Mouse (Mus musculus): ENCODE results near the gene Trpv1.
A peak's percentile ranks its signal among the peaks of the same experiment; 100 is the strongest.

The Trpv1 gene

DNA sequence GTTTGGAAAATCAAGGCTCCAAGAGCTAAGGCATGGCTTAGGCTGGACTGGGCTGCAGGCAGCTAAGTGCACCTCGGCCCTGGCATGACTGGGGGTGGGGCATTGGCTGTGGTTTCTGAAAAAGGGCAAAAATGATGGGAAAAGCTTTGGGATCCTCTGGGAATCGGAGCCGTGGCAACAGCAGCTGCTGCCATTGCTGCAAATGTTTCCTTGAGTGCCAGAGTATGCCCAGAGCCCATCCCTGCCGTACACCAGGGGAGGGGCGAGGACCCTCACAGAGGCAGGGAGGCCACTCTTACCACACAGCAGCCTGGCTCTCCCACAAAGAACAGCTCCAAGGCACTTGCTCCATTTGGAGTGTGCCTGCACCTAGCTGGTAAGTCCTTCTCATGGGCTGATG, at the start of gene Trpv1:
TSS of gene Trpv1 (plus strand) at position 301 of the 400 bp plus-strand sequence.
- DNase-seq (ENCODE audit: low spot score) = no peak

DNA sequence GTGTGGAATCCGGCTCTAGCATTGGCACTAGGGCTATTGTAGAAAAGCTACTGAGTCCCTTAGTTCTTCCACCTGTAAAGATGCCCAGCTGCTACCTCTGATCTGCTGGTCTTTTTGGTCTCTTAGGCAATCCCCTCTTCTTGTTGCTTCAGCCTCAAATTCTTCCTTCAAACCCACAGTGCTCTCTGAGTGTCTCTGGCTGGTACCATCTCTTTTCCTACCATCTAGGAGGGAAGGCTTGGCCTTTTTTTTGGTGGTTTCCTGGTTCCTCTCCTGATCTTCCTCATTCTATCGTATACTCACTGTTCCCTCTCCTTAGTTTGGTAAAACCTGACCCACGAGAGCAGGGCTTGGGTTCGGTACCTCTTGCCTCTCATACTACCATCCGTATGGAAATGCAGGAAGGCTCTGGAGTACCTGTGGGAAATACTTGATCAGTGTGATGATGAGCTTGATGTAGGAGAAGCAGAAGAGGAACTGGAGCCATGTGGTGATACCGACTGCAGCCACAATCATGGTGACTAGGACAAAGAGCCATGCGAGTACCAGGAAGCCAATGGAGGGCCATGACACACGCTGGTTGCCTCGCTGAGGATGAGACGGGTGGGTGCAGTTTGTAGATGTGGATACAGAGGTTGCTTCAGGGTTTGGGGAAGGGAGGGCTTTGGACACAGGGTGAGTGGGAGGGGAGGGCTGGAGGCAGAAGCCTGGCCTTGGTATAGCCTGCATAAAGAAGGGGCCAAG, 48.0 kb upstream of the Trpv1 start:
- DNase-seq (ENCODE audit: low spot score) = no peak

DNA sequence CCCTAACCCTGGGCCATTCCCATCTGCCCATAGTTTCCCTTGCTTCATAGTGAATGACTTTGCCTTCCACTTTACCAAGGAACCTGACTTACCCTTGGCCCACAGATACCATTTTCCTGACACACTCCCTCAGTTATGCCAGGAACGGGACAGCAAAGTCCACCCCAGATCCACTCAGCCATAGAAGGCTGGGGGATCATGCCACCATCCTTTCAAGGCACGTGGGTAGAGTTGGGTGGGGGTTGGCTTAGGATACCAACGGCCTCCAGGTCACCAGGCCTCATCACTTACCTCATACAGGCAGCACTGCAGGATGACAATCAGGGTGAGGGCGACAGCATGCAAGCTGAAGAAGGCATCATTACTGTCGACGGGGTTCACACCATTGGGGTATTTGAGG, 46.9 kb upstream of the Trpv1 start:
- DNase-seq (ENCODE audit: low spot score) = no peak

DNA sequence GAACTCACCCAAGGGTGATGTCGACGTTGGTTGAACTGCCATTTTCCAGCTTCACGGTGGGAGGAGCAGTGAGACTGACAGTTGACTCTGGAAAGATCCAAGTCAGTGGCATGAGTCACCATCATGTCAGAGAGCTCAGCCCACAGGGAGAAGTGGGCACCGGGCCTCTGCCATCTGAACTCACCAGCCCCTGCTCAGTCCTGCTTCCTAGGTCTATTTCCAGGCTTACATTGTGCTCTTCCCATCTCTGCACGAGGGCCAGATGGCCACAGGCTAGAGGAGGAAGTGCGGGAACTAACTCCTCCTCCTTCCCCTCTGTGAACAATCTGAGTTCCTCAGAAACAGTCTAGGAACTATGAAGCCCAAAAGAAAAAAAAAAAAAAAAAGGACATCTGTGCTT, 41.0 kb upstream of the Trpv1 start:
- DNase-seq (ENCODE audit: low spot score) = no peak

DNA sequence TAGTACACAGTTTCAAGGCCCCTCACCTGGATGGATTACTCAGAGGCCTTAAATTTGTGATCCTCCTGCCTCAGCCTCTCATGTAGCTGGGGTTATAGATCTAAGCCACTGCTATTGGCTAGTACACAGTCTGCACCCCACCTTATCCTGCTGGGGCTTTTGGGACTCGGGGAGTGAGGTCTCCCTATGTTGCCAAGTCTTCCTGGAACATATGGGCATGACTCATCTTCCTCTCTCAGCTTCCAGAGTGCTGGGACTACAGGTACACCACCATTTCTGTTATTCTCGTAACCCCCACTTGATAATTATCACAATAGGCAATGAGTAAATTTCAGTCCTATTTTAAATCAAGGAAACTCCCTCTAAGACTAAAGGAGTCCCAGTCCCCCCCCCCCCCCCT, 39.6 kb upstream of the Trpv1 start:
- DNase-seq (ENCODE audit: low spot score) = no peak

DNA sequence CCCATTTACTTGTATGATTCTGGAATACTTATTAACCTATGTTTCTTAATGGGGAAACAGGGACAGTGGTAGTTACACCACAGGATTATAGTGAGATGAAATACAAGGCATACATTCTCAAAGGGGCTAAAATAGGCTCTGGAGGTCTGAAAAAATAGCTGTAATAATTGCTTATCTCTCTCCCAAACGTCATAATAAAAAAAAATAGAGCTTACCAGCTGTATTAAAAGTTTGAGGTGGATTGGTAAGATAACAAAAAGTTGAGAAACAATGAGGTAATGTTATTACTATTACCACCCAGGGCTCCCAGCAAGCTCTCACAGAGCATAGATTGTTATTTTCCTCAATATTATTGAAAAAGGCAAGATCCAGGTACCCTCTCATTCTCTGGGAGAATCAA, 35.9 kb upstream of the Trpv1 start:
- DNase-seq (ENCODE audit: low spot score) = no peak

DNA sequence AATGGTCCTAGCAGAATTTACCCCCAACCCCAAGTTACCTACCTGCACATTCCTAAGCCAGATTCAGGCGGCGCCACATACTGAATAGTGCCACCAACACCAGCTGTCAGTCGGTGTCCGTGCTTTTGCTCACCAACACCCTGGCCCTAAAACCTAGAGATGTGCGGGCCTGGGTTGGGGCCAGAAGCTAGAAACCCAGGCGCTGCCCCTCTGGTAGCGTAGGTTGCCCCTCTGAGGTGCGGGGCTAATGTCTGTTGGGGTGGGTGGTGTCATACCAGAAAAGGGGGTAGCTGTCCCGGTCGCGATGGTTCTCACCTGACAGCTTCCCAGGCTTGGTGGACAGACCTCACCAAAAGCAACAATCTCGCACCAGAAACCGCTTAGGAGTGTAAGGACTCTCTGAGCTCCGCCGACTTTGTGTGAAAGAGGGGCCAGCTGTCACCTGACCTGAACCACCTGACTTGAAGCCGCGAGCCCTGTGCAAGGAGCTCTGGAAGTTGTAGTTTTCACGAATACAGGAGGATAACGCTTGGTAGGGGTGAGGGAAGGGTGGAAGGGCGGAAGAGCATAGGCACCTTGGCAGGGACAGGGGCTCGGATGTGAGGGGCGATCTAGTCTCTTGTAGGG, 35.4 kb upstream of the Trpv1 start, which contains the start of gene Ctns:
TSS of gene Ctns (minus strand) at position 440 of the 627 bp plus-strand sequence.
- DNase-seq (ENCODE audit: low spot score) = no peak

DNA sequence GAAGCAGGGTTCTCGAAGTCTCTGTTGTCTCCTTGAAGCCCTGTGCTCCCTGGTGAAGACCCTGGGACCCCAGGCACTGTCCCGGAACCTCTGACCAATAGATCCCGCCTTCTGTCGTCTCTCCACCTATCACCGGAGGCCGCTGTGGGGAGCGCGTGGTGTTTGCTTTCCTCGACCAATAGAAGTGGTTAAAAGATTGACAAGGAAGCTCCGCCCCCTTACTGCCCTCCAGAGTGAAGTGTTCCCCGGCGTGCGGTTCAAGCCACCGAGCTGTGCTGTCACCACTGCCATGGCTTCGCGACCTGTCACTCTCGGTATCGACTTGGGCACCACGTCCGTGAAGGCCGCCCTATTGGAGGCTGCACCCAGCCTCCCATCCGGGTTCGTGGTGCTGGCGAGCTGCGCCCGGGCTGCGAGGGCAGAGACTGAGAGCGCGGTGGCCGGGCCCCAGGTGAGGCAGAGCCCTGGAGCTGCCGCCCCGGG, 34.8 kb upstream of the Trpv1 start, which contains the start of gene Shpk:
TSS of gene Shpk (plus strand) at position 231 of the 483 bp plus-strand sequence.
- DNase-seq (ENCODE audit: low spot score) = peak; percentile 90

DNA sequence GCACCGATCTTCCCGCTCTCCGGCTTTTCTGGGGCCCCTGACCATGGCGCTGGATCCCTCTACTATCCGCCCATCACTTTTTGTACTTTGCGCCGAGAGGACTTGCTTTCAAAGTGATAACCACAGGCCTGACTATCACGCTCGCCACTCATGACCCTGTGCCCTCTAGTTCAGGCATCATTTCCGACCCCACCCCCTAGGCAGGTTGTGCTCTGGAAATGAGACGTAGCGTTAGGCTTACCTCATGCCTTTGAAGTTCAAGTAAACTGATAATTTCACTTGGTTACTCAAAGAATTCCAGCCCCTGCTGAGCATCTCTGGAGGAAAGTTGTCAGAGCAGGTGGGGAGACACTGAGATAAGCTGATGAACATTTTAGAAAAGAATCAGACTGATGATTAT, 34.2 kb upstream of the Trpv1 start:
- DNase-seq (ENCODE audit: low spot score) = no peak

DNA sequence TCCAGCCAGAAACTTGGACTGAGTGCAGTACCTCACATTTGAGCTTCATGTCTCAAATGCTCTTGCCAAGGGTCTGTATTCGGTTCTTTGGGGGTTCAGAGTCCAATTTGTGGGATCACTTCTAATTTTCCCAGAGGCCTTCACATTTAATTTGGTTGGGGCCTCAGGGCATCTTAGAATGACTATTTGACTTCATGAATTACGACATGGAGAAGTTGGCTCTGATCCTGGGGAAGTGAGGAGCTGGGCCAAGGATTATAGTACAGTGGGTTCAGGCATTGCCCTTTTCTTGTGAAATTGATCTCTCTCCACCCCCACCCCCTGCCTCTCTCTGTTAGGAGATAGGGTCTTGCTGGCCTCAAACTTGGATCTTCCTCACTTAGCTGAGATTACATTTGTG, 33.1 kb upstream of the Trpv1 start:
- no peak for DNase-seq (ENCODE audit: low spot score)

DNA sequence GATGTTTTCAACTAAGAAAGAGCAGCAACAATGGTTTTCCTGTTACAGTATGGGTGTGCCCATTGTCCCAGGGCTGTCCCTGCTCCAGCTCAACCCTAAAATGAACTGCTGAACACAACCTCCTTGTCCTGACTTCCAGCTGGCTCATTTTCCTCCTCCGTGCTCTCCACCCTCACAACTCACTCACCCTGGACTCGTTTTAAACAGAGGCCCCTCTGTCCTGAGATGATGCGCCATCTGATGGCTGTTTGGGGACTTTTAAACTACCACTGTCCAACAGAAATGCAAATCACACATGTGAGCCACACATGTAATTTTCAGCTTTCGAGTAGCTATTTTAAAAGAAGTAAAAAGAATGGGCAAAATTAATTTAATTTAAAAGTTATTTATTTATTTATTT, 32.5 kb upstream of the Trpv1 start:
- DNase-seq (ENCODE audit: low spot score) = no peak

DNA sequence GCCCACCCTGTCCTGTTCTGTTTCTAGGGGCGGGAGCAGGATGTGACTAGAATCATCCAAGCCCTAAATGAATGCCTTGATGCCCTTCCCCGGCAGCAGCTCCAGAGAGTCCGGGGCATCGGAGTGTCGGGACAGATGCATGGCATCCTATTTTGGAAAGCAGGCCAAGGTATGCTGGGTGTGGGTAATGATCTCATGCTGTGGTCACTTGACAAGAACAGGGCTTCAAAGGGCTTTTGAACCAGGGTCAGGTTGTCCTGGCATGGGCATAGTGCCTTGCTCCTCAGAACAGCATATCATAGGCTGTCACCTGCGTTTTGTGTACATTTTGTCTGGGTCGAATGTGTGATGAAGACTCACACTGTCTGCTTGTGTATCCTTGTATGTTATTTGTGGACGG, 30.2 kb upstream of the Trpv1 start:
- DNase-seq (ENCODE audit: low spot score) = no peak

DNA sequence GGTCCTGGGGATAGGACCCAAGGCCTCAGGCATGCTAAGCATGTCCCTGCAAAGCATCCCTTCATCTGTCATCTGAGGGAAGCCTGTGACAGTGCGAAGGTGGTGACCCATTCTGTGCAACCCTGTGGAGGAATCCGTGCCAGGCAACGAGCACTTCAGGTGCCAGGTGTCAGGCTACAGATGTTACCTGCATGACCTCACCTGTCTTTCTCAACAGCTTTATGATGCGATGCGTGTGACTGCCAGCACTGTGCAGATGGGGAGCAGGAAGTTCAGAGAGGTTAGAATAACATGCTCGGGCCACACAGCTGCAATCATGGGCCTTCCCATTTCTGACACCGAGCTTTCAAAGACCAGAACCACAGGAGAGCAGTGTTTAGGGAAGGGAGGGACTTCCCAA, 28.9 kb upstream of the Trpv1 start:
- DNase-seq (ENCODE audit: low spot score) = no peak

DNA sequence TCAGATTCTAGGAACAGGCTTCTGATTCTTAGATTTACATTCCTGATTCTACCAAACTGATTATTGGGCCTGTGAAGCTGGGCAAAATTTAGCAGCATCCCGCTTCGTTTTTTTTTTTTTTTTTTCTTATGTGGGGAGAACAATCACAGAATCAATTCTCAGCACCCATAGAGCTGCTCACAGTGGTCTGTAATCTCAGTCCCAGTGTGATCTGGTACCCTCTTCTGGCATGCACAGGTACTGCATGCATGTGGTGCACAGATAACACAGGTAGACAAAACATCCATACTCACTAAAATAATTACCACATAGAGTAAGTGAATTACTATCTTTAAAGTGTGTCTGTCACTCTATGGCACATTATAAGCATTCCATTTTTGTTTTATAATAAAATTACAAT, 26.5 kb upstream of the Trpv1 start:
- DNase-seq (ENCODE audit: low spot score) = no peak

DNA sequence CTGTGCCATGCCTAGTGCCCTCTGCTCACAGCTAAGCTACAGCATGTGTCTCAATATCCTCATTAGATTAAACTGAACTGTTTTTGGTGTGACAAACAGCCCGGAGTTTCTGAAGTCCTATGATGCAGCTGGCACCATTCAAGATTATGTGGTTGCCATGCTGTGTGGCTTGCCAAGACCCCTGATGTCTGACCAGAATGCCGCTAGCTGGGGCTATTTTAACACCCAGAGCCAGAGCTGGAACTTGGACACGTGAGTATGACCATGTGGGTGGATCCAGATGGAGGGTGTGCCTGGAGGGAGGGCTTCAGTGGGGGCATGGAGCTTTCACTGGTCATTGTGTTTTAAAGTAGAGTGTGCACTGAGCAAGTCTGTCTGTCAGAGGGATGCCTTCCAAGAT, 20.1 kb upstream of the Trpv1 start:
- DNase-seq (ENCODE audit: low spot score) = no peak

DNA sequence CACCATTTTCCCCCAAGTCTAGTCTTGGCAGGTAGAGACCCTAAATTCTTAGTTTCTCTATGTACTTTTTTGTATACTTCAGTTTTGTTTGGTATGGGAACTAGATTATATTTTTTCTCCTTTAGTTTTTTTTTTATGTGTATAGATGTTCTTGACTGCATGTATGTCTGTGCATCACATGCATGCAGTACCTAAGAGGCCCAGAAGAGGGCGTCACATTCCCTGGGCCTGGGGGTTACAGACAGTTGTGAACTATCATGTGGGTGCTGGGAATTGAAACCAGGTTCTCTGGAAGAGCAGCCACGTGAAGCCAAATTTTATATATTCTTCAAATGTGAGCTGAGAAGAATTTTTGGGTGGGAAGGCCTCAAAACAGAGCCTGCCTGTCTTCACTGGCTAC, 14.4 kb upstream of the Trpv1 start:
- no peak for DNase-seq (ENCODE audit: low spot score)

DNA sequence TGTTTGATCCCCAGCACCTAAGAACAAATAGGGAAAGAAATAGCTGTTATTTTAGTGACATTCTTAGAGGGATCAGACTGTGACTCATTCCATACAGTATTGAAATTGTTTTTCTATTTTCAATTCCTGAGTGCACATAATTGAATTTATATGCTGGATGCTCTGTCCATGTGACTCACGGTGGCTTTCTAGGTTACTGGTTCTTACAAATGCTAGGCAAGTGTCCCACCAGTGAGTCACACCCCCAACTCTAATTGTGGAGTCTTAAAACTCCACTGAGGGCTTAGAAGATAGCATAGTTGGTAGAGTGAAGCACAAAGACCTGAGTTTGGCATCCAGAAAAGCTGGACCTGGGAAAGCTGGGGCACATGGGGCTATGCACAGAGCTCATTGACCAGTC, 13.4 kb upstream of the Trpv1 start:
- no peak for DNase-seq (ENCODE audit: low spot score)

DNA sequence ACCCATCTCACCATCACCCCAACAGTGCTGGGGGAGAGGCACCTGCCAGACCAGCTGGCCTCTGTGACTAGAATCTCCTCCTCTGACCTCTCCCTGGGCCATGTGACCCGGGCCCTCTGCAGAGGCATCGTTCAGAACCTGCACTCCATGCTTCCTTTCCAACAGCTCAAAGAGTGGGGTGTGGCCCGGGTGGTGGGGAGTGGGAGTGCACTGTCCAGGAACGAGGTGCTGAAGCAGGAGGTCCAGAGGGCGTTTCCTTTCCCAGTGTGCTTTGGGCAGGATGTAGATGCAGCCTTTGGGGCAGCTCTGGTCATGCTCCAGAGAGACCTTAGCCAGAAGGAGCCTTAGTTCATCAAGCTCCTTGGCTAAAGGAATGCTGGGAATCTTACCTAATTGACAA, 11.2 kb upstream of the Trpv1 start:
- no peak for DNase-seq (ENCODE audit: low spot score)

DNA sequence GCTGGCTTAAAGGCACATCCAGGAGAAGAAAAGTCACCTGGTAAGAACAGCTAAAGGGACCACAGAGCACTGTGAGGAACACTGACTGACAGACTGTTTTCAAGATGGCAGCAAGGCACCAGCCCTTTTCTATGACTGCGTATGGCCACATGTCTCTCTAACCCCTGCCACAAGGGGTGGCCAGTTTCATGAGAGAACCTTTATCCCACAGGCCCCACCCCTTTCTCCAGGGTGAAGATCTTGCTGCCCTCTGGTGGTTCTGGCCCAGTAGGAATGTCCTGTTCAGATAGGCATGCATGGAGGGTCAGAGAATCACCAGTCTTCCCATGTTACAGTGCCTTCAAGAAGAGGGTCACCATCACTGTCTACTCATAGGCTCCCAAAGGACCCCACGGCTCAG, 10.1 kb upstream of the Trpv1 start:
- DNase-seq (ENCODE audit: low spot score) = no peak

DNA sequence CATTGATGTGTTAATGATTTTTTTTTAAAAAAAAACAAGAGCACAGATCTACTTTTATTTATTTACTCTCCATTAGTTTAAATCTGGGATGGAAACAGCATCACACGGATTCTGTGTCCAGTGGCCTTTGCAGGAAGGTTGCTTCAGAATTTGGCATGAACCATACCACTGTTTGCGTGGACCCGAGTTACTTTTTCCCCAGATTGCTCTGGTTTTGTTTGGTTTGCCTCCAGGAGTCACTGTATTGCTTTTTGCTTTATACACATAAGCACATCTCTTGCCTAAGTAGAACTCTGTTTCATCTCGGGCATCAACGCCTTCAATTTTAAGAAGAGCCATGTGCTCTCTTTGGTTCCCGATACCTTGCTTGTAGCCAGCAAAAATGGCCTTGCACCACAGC, 8.2 kb upstream of the Trpv1 start:
- no peak for DNase-seq (ENCODE audit: low spot score)

DNA sequence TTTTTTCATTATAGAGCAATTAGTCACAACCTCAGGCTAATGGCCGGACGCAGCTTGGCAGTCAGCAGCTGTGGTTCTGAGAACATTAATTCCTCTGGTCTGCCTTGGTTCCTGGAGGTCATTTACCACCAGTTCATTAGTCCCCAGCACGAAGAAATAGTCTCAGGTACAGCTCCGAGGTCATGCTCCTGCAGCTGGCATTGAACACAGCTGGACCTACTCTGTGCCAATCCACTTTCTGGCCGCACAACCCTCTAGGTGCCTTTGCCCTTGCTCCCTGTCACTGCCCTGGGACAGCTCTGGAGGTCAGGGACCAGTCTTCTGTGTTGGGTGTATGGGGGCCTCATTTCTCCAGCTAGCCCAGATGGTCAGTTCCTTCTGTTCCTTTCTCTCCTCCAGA, 5.2 kb upstream of the Trpv1 start:
- no peak for DNase-seq (ENCODE audit: low spot score)

DNA sequence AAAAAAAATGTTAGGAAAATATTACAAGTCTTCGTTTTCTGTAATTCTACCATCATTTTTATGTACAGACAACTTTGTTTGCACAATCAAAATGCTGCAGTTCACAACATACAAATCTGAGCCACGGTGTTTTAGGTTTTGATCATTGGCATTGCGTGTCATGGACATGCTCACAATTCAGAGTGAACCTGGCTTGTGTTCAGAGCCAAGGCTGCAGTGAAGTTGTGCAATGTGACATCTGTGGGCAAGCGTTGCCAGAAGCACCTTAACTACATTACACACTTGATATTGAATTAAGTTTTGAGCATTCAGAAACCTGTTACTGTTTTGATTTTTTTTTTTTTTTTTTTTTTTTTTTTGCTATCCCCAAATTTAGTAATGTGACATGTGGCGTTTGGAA, 4.0 kb upstream of the Trpv1 start:
- no peak for DNase-seq (ENCODE audit: low spot score)

DNA sequence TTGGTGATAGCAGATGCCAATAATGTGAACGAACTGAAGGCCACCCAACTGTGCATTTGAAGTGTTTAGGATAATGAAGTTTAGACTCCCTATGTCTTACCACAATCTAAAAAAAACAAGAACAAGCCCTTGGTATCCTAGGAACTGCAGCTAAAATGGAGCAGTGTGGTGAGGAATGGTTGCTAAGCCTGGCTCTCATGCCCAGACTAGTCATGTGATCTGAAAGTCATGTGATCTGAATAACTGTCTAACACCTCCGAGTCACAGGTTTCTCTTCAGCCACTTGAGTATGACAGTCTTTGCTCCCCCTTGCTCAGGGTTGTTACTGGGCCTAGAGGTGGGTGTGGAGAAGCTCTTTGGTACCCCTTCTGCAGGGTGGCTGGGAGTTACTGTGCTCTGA, 1.6 kb upstream of the Trpv1 start:
- no peak for DNase-seq (ENCODE audit: low spot score)

Data from ovary, postnatal 36 days (tissue).